Mouse (Mus musculus): Measurements from ENCODE around the gene 4930402H24Rik.

DNA sequence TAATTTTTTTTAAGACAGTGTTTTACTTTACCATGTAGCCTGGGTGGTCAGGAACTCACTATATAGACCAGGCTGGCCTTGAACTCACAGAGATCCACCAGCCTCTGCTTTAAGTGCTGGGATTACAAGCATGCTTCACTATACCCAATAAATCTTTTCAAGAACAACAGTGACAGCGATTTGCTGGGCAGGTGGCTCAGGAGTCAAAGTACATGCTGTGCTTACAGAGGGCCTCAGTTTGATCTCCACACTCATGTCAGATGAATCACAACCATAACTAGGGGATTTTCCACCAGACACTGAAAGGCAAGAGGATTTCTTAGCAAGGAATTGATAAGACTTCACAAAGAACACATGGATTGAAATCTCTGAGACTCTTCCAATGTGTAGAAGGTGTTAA is 126.3 kb downstream of the 4930402H24Rik start:
- TF ChIP-seq GATA1 (IDR thresholded peaks at IDR 0.05; ENCODE audit: borderline replicate concordance, low read length), result no peak
- TF ChIP-seq FLI1 (IDR thresholded peaks at IDR 0.05; ENCODE audit: low read length), result no peak
